Mouse (Mus musculus) hindbrain, embryonic 15.5 days (tissue): ENCODE results near the gene Olfr1444. TPM values are rescaled to one million over a fixed set of nuclear protein-coding genes. Genes with fewer than 3 reads are reported as not detected.

ENCODE experiments used
- ATAC-seq: fragments of 200-750 bp; cut with Nextera tagmentation; 2 replicates; pipeline ENCODE4 v1.8.0; 2017; ENCODE audit warnings: low read depth, moderate number of reproducible peaks, moderate TSS enrichment; ENCODE audit not compliant: low FRiP score
- H3K27ac ChIP-seq: fragments of 300-500 bp; sonication (generic); replicated peaks from 2 replicates; pipeline ENCODE4 v1.5.1; 2015; ENCODE audit warnings: mild to moderate bottlenecking, inconsistent platforms
- H3K27me3 ChIP-seq: fragments of 300-500 bp; sonication (generic); 2 replicates; pipeline ENCODE4 v1.6.1; 2015; ENCODE audit warnings: control low read depth, inconsistent platforms
- H3K36me3 ChIP-seq: fragments of 300-500 bp; sonication (generic); 2 replicates; pipeline ENCODE4 v1.6.1; 2015; ENCODE audit warnings: control low read depth, inconsistent platforms
- H3K4me1 ChIP-seq: fragments of 300-500 bp; sonication (generic); replicated peaks from 2 replicates; pipeline ENCODE4 v1.6.1; 2015; ENCODE audit warnings: control low read depth, inconsistent platforms
- H3K4me2 ChIP-seq: fragments of 300-500 bp; sonication (generic); 2 replicates; pipeline ENCODE4 v1.6.1; 2015; ENCODE audit warnings: moderate library complexity, mild to moderate bottlenecking, inconsistent platforms
- H3K4me3 ChIP-seq: fragments of 300-500 bp; sonication (generic); 2 replicates; pipeline ENCODE4 v1.5.1; 2015; ENCODE audit warnings: mild to moderate bottlenecking, inconsistent platforms
- H3K9ac ChIP-seq: fragments of 300-500 bp; sonication (generic); 2 replicates; pipeline ENCODE4 v1.6.1; 2015; ENCODE audit warnings: inconsistent platforms
- H3K9me3 ChIP-seq: fragments of 300-500 bp; sonication (generic); 2 replicates; pipeline ENCODE4 v1.6.1; 2016; ENCODE audit warnings: control low read depth, inconsistent platforms
- WGBS: fragments of 180-500 bp; shearing (Covaris S2); methylation state at CpG from one replicate; pipeline ENCODE4 v1.1.7; 2015; 5-methylcytosine and 5-hydroxymethylcytosine counted together
- polyA plus RNA-seq: library from polyadenylated mRNA; unstranded; fragments of >200 nt; fragmentation: Nextera tagmentation; extraction: Ambion mirVana; gene quantifications from 2 replicates; pipeline ENCODE4 v1.2.1, GENCODE M21; 2015

The Olfr1444 gene
- not detected in 2 replicates for polyA plus RNA-seq

GRCm38 (mm10) chr19:12856983-12857382 is at the start of gene Olfr1444:
TSS of gene Olfr1444 (plus strand) at chr19:12857283.
- no peaks in the 10 kb centered on the region for H3K9me3 ChIP-seq
- H3K27me3 ChIP-seq: no peaks in the 10 kb centered on the region
- WGBS: 56% methylated on average over 1 of the region's 1 CpGs
- H3K4me1 ChIP-seq: no peaks in the 10 kb centered on the region
- no peak for ATAC-seq
- H3K27ac ChIP-seq: no peak within 1 kb of the TSS
- no peak within 1 kb of the TSS for H3K4me2 ChIP-seq
- no peak within 1 kb of the TSS for H3K4me3 ChIP-seq
- H3K9ac ChIP-seq: no peak within 1 kb of the TSS
- H3K36me3 ChIP-seq: no peaks in the 10 kb centered on the region

DNA sequence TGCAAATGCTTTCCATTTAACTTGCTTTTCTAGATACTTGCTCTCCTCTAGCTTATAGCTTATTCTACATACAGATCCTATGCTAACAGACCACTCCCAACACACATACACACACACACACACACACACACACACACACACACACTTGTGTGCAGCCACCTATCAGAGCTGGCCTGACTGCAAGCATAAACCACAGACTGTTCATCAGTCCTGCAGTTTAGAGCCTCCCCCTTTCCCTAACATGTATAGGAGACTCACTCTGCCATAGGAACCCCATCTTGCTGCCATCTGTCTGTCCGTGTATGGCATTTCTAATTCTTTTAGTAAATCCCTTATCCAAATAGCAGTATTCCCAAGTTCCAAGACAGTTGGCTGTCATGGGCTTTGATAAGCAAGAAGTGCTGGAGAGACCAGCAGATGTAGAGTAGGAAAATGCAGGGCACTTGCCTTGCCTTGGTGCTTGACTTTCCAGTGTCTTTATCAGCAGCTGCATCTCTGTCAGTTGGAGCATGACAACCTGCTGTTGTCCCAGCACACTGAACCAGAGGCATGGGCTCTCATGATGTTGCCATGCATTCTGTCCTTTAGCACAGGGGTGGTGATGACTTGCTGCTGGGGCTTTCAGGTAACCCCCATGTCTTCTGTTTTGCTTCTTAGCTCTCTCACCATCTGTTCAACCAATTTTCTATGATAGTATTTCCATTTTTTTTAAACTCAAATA is 44.3 kb upstream of the Olfr1444 start:
- 71% methylated on average over 1 of the region's 1 CpGs for WGBS

DNA sequence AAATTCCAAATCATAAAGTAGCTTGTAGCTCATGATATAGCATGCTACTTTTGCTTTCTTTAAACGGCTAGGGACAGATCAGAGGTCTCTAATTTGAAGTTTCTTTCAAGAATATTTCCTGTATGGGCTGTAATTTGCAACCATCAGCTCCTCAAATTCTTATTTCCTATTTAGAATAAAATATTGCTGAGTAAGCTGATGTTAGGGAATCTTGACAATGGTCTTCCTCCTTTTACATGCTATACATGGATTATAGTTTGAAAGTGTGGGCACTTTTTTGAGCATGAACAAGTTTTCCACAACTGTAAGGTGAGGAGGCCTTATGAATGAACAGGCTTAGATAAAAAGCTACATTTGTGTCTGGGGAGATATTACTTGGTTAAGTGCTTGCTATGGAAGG is 43.2 kb upstream of the Olfr1444 start:
- H3K27ac ChIP-seq: no peak overlapping the region
- H3K9me3 ChIP-seq: no peaks in the 10 kb centered on the region
- no peaks in the 10 kb centered on the region for H3K27me3 ChIP-seq
- no peak overlapping the region for H3K9ac ChIP-seq
- no peak overlapping the region for H3K4me2 ChIP-seq
- no peak overlapping the region for H3K4me3 ChIP-seq
- ATAC-seq: no peak
- H3K4me1 ChIP-seq: no peaks in the 10 kb centered on the region
- WGBS: 85% methylated on average over 1 of the region's 1 CpGs
- H3K36me3 ChIP-seq: no peaks in the 10 kb centered on the region

More for the DNA sequence above, 44.3 kb upstream of the Olfr1444 start:
- Histone ChIP-seq H3K27me3 (no peaks in the 10 kb centered on the region), H3K9me3 (no peaks in the 10 kb centered on the region), H3K36me3 (no peaks in the 10 kb centered on the region), H3K9ac (no peak overlapping the region), H3K4me1 (no peaks in the 10 kb centered on the region), H3K4me2 (no peak overlapping the region), H3K4me3 (no peak overlapping the region), H3K27ac (no peak overlapping the region)
- no peak for ATAC-seq

- WGBS: 89% methylated on average over 1 of the region's 1 CpGs
- ATAC-seq: no peak
- Histone ChIP-seq H3K9ac (no peak overlapping the region), H3K27ac (no peak overlapping the region), H3K4me1 (no peaks in the 10 kb centered on the region), H3K27me3 (no peaks in the 10 kb centered on the region), H3K4me3 (no peak overlapping the region), H3K9me3 (no peaks in the 10 kb centered on the region), H3K4me2 (no peak overlapping the region), H3K36me3 (no peaks in the 10 kb centered on the region)
Observed at GRCm38 (mm10) chr19:12818507-12818906, 38.6 kb upstream of the Olfr1444 start.

DNA sequence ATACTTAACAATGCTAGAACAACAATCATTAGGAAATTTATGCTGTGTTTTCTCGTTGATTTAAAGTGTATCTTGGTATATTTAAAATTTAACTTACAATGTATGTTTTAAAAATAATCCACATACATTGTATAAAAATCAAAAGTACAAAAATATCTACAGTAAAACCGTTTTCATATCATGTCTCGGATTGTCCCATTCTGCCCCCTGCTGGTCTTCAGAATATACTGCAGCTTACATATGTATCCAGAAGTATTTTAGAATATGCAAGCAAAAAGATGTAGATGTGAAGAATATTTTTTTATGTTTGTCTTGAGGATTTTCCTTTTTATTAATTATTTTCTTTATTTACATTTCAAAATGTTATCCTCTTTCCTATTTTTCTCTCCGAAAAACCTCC is 36.7 kb upstream of the Olfr1444 start:
- ATAC-seq: no peak
- Histone ChIP-seq H3K9ac (no peak overlapping the region), H3K9me3 (no peaks in the 10 kb centered on the region), H3K4me2 (no peak overlapping the region), H3K4me3 (no peak overlapping the region), H3K27me3 (no peaks in the 10 kb centered on the region), H3K36me3 (no peaks in the 10 kb centered on the region), H3K27ac (no peak overlapping the region), H3K4me1 (no peaks in the 10 kb centered on the region)
- 36% methylated on average over 4 of the region's 4 CpGs for WGBS

DNA sequence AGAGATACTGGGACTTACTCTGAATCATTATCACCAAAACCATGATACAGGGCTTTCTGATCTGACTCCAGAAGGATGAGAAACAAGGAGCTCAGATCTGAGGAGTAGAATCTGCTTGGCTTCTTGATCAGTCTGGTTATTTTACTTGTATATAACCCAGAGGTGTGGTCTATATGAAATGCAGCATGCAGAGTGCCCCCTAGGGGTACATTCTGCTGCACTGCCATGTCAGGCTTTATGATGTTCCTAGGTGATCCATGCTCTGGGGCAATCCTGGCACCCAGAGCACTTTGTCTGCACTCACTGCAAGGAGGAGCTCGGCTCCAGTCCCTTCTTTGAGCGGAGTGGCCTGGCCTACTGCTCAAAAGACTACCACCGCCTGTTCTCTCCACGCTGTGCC is 32.5 kb upstream of the Olfr1444 start:
- no peak for ATAC-seq
- 83% methylated on average over 4 of the region's 4 CpGs for WGBS
- H3K27ac ChIP-seq: no peak overlapping the region
- H3K4me2 ChIP-seq: no peak overlapping the region
- H3K27me3 ChIP-seq: no peaks in the 10 kb centered on the region
- H3K4me1 ChIP-seq: no peaks in the 10 kb centered on the region
- H3K36me3 ChIP-seq: no peaks in the 10 kb centered on the region
- H3K9ac ChIP-seq: no peak overlapping the region
- H3K4me3 ChIP-seq: no peak overlapping the region
- no peaks in the 10 kb centered on the region for H3K9me3 ChIP-seq

DNA sequence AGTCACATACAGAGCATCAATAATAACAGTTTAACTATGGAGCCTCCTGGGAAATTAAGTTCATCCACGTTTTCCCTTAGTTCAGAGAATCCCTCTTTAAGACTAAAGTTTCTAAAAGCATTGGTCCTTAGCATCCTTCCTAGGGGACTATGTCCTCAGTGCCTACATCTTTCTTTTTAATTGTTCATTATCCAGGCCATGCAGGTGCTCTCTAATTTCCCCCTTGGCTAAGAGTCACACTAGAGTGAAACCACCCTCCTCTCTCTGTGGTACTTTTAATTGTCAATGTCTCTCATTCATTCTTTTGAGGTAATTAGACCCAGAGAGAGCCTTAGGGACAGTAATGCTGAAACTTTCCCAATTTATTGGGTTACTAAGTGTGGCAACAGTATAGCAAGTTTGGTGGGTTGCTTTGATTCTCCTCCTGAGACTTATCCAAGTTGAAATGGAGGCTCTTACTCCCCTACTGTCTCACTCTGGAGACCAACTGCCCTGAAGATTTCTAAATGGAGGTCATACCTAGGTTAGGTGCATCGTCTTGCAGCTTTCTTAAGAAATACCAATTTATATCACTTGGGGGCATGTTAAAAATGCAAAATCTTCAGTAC is 26.2 kb upstream of the Olfr1444 start:
- H3K27ac ChIP-seq: no peak overlapping the region
- WGBS: 74% methylated on average over 2 of the region's 2 CpGs
- no peaks in the 10 kb centered on the region for H3K9me3 ChIP-seq
- H3K4me3 ChIP-seq: no peak overlapping the region
- no peaks in the 10 kb centered on the region for H3K4me1 ChIP-seq
- no peak overlapping the region for H3K9ac ChIP-seq
- no peaks in the 10 kb centered on the region for H3K36me3 ChIP-seq
- ATAC-seq: no peak
- no peak overlapping the region for H3K4me2 ChIP-seq
- H3K27me3 ChIP-seq: no peaks in the 10 kb centered on the region

DNA sequence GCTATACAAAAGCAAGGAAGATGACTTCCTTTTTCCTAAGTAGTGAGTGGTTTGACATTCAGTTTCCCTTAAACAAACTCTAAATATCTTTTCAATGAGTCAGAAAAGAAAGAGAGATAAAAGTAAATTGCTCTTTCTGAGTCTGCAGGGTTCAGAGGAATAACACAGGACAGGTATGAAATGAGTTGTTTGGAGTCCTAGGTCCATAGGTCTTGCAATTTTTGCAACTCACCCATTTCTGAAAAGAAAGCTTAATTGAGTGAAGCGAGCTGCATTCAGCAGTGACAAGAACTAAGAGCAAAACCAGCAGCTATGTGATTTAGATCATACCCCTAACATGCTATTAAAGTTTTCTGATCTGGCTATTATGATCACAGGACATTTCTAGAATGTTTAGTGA is 25.5 kb upstream of the Olfr1444 start:
- ATAC-seq: no peak
- H3K36me3 ChIP-seq: no peaks in the 10 kb centered on the region
- no peaks in the 10 kb centered on the region for H3K27me3 ChIP-seq
- no peak overlapping the region for H3K27ac ChIP-seq
- no peak overlapping the region for H3K4me2 ChIP-seq
- no peak overlapping the region for H3K4me3 ChIP-seq
- H3K4me1 ChIP-seq: no peaks in the 10 kb centered on the region
- no peaks in the 10 kb centered on the region for H3K9me3 ChIP-seq
- WGBS: 74% methylated on average over 1 of the region's 1 CpGs
- H3K9ac ChIP-seq: no peak overlapping the region

DNA sequence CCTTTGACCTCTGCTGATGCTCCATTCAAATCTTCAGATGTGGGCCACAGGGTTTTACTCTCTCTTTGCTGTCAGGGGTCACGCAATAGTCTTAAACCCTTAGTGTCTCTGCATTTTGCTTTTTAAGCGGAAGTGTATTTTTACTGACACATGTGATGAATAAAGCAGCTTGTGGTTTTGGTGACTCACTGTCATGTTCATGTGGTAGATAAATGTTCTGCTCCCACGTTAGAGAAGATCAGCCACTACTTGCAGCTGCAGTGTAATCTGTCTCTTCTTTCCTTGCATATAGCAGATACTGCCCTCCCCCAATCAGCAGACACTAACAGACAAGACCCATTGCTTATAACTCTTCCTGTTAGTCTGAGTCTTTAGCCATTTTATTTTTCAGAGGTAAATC is 23.5 kb upstream of the Olfr1444 start:
- no peaks in the 10 kb centered on the region for H3K27me3 ChIP-seq
- 84% methylated on average over 3 of the region's 3 CpGs for WGBS
- no peaks in the 10 kb centered on the region for H3K9me3 ChIP-seq
- H3K27ac ChIP-seq: no peak overlapping the region
- H3K36me3 ChIP-seq: no peaks in the 10 kb centered on the region
- H3K4me2 ChIP-seq: no peak overlapping the region
- H3K4me3 ChIP-seq: no peak overlapping the region
- no peak overlapping the region for H3K9ac ChIP-seq
- H3K4me1 ChIP-seq: no peaks in the 10 kb centered on the region
- ATAC-seq: no peak

DNA sequence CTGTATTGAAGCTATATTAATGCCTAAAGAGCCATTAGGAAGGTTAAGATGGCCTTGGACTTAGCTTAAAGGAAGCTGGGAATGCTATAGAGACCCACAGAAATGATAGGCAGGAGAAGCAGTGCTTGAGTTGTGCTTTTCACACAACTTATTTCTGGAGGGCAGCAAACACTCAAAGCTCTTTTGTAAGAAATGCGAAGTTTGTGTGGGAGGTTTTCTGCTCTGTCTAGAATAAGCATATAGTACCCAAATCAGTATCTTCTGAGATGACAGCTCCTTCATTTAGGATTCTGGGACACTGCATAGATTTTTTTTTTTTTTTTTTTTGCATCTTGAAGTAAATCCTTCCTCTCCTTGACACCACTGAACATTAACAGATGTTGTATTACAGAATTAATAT is 18.6 kb upstream of the Olfr1444 start:
- WGBS: 83% methylated on average over 1 of the region's 1 CpGs
- ATAC-seq: no peak
- Histone ChIP-seq H3K9ac (no peak overlapping the region), H3K36me3 (no peaks in the 10 kb centered on the region), H3K4me1 (no peaks in the 10 kb centered on the region), H3K27me3 (no peaks in the 10 kb centered on the region), H3K4me3 (no peak overlapping the region), H3K27ac (no peak overlapping the region), H3K4me2 (no peak overlapping the region), H3K9me3 (no peaks in the 10 kb centered on the region)

DNA sequence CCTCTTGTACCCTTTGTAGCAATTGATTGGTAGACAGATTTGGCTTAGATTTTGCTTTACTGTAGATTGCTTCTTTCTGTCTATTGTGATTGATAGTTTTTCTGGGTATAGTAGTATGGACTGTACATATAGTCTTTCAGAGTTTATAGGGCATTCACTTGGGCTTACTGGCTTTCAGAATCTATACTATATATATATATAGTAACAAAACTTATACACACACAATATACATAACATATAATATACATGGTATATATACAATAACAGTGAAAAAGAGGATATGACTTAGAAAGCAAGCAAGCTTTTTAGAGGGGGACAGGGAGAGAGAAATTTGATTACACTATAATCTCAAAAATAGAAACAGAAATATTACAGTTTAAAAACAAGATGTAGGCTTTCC is 10.7 kb upstream of the Olfr1444 start, which contains the start of gene Gm5244:
Gene Gm5244, plus strand, starts transcription at position 301 of the 400 bp plus-strand sequence.
- no peak within 1 kb of the TSS for H3K9ac ChIP-seq
- no peak within 1 kb of the TSS for H3K27ac ChIP-seq
- H3K4me1 ChIP-seq: no peaks in the 10 kb centered on the region
- no peaks in the 10 kb centered on the region for H3K9me3 ChIP-seq
- no peak within 1 kb of the TSS for H3K4me2 ChIP-seq
- no peak within 1 kb of the TSS for H3K4me3 ChIP-seq
- no peaks in the 10 kb centered on the region for H3K36me3 ChIP-seq
- H3K27me3 ChIP-seq: no peaks in the 10 kb centered on the region
- no peak for ATAC-seq

GRCm38 (mm10) chr19:12883555-12883954 is 26.5 kb downstream of the Olfr1444 start, which contains the start of gene Olfr1445:
TSS of gene Olfr1445 (plus strand) at chr19:12883855.
- no peak for ATAC-seq
- H3K36me3 ChIP-seq: no peaks in the 10 kb centered on the region
- no peak within 1 kb of the TSS for H3K4me3 ChIP-seq

More at GRCm38 (mm10) chr19:12883555-12883954, 26.5 kb downstream of the Olfr1444 start, which contains the start of gene Olfr1445:
- Histone ChIP-seq H3K27me3 (no peaks in the 10 kb centered on the region), H3K27ac (no peak within 1 kb of the TSS), H3K9ac (no peak within 1 kb of the TSS), H3K4me1 (no peaks in the 10 kb centered on the region), H3K9me3 (no peaks in the 10 kb centered on the region), H3K4me2 (no peak within 1 kb of the TSS)
- WGBS: 85% methylated on average over 2 of the region's 2 CpGs
